Mouse (Mus musculus): ENCODE data around the gene Adora3.

GRCm38 (mm10) chr3:105824103-105824502 is 46.6 kb upstream of the Adora3 start:
- TF ChIP-seq CTCF (IDR thresholded peaks at IDR 0.05; ENCODE audit: low read depth) (no peak), EP300 (IDR thresholded peaks at IDR 0.05; ENCODE audit: low read depth) (no peak)

Measured in liver, embryonic 14.5 days (tissue).